Mouse (Mus musculus) embryonic stem cell, embryonic (primary cell): ENCODE measurements around the gene Xab2.

ENCODE experiments used
- CTCF ChIA-PET, 4 experiments: fragments of 300-600 bp in 2 of 4; fragments of 350-600 bp in 2 of 4; sonication (Branson Sonifier 250); formaldehyde crosslinking; loops; one replicate each; lab custom pipeline; 2022; ENCODE audit warnings: inconsistent platforms in 2 of 4; lab: Charles Lee
- POLR2A ChIA-PET, 4 experiments: fragments of 300-600 bp in 2 of 4; fragments of 350-600 bp in 2 of 4; sonication (Branson Sonifier 250); formaldehyde crosslinking; loops; one replicate each; lab custom pipeline; 2022; ENCODE audit warnings: antibody characterized with exemption in 4 of 4, inconsistent platforms in 1 of 4; lab: Charles Lee

Gene Xab2

DNA sequence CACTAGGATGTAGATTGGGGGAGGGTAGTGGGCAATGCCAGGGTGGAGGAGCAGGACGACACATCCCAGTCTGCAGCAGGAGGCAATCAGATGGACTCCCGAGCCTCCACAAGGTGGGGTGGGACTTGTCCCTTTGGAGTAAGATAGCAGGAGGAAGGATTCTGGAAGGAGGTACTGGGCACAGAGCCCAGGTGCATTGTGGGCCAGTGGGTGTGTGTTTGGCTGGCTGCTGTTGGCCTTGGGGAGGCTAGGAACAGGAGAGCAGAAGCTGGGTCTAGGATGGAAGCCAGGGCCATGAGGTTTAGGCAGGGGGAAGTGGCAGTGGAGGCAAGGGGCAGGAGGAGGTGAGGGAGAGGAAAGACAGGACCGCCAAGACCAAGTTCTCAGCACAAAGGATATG, 27.6 kb downstream of the Xab2 start:
- ChIA-PET CTCF (no interaction called here), POLR2A (interaction anchor here in 2 of 4 experiments (0.6 to 1.4 kb wide), 4 partner anchors 14 to 79 kb away, joined by 3 to 4 read pairs (median 3); no protein-coding TSS in a partner anchor)

DNA sequence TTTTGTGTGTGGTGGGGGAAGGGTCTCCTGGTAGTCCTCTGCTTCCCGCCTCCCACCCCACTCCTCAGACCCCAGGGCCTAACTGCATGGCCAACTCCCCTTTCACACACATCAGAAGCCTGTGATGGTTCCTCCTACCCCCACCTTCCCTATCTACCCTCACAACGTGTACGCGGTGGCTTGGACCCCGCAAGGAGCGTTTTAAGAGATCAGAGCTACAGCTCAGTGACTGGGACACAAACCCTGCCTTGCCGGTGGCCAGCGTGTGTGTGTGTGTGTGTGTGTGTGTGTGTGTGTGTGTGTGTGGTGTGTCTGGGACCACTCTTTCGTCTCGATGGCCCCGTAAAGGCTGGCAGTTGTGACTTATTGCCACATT, 32.9 kb downstream of the Xab2 start:
- ChIA-PET CTCF (interaction anchor here in 3 of 4 experiments (0.6 to 2.9 kb wide), 9 partner anchors 9 to 149 kb away, joined by 3 to 10 read pairs (median 4); partner anchors contain the start of genes Trappc5 (in 2 of the 3) and Fcor (in 1 of the 3)), POLR2A (interaction anchor here (0.6 to 4.4 kb wide), 50 partner anchors 9 to 93 kb away, joined by 3 to 71 read pairs (median 5); partner anchors contain the start of genes Pet100 (in 3 of the 4), Xab2 (in 3 of the 4), C330021F23Rik (in 2 of the 4) and Pnpla6 (in 2 of the 4))

DNA sequence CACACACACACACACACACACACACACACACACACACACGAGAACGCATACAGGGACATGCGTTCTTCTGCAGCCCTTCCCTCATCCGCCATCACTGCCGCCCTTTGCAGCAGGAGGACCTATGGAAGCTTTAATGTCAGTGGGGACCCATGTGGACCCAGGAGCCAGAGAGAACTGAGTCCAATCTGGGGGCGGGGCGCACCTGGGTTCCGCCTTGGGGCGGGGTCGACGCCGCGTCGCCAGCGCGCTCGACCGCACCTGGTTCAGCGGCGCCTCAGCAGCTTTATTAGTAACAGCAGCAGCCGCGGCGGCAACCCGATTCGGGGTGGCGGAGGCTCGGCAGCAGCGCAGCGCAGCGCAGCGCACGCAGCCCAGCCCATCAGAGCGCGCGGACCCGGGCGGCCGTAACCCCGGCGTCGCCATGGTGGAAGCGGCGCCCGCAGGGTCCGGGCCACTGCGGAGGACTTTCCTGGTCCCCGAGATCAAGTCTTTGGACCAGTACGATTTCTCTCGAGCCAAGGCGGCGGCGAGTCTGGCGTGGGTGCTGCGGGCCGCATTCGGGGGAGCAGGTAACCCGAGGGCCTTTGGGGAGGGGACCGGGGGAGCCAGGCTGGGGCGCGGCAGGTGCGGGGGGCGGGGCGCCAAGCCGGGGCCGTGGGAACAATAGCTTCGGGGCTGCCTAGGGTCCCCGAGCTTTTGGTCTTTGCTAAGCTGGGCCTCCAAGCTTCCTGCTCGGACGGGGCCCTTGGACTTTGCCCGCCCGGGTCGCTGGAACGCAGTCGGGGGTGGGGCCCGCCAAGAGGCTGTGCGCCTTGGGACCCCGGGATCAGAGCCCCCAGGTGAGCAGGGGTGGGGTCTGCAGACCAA, 33.5 kb downstream of the Xab2 start:
- ChIA-PET POLR2A (interaction anchor here (0.6 to 4.4 kb wide), 69 partner anchors 8 to 545 kb away, joined by 3 to 71 read pairs (median 4); partner anchors contain the start of genes C330021F23Rik (in 3 of the 4), Mcoln1 (in 3 of the 4), Pet100 (in 3 of the 4) and Xab2 (in 3 of the 4)), CTCF (interaction anchor here in 3 of 4 experiments (0.6 to 2.9 kb wide), 13 partner anchors 10 to 149 kb away, joined by 3 to 10 read pairs (median 5); partner anchors contain the start of genes Trappc5 (in 2 of the 3) and Fcor (in 1 of the 3))

DNA sequence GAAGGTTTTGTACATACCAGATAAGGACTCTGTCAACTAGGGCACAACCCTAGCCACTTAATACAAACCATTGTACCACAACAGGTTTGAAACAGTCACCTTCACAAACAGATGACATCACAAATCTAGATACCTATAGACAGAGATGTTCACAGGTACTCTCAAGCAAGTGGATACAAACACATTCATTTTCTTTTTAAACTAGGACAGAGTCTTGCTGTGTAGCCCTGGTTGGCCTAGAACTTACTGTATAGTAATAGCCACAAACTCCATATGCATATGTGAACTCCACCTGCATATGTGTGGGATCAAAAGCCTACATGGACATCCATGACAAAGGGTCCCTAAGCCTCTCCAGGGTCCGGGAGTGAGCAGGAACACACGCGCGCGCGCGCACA, 34.1 kb downstream of the Xab2 start, which contains the start of gene Camsap3:
Gene Camsap3 (plus strand): TSS at position 301 of the 398 bp plus-strand sequence.
- POLR2A ChIA-PET = interaction anchor here (0.5 to 4.4 kb wide), 51 partner anchors 8 to 199 kb away, joined by 3 to 71 read pairs (median 4); partner anchors contain the start of genes C330021F23Rik (in 3 of the 4), Mcoln1 (in 3 of the 4), Fcor (in 1 of the 4) and Pet100 (in 1 of the 4)
- CTCF ChIA-PET = interaction anchor here in 3 of 4 experiments (0.7 to 2.9 kb wide), 7 partner anchors 9 to 89 kb away, joined by 3 to 10 read pairs (median 5); partner anchors contain the start of gene Trappc5 (in 2 of the 3)

DNA sequence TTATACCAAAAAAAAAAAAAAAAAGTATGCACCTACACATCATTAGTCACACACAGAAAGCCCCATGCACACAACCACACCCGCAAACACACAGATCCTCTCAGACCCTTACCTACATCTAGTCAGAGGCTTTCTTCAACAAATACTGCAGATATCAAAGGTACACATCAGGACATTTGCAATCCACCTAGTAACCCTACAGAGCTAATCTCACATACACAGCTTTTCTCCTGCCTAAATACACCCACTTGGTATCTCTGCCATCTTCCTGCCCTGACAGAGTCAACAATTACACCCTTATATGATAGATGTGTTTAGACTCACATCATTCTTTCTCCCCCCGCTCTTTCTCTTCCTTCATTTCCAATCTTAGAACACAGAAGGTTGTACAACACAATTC, 34.7 kb downstream of the Xab2 start:
- ChIA-PET CTCF (interaction anchor here in 1 of 4 experiments (1.3 to 2.9 kb wide), 2 partner anchors 9 to 90 kb away, joined by 3 to 10 read pairs; partner anchors contain the start of gene Trappc5), POLR2A (interaction anchor here in 3 of 4 experiments (0.5 to 4.4 kb wide), 9 partner anchors 8 to 111 kb away, joined by 3 to 71 read pairs (median 20); partner anchors contain the start of genes C330021F23Rik (in 2 of the 3) and Retn (in 1 of the 3))

DNA sequence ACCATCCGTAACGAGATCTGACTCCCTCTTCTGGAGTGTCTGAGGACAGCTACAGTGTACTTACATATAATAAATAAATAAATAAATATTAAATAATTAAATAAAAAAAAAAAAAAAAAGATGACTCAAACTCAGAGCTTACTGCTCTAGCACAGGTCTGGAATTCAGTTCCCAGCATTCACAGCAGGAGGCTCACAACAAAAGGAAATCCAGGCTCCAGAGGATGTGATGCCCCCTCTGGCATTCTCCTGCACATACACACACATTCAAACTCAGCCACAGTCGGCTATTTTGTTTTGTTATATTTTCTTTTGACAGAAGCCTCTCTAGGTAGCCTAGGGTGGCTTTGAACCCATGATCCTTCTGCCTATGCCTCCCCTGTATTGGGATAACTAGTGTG, 39.2 kb downstream of the Xab2 start:
- ChIA-PET CTCF (interaction anchor here in 3 of 4 experiments (0.6 to 0.9 kb wide), 5 partner anchors 11 to 90 kb away, joined by 3 to 5 read pairs (median 3); no protein-coding TSS in a partner anchor), POLR2A (interaction anchor here in 3 of 4 experiments (0.7 to 5.0 kb wide), 7 partner anchors 10 to 66 kb away, joined by 3 to 71 read pairs (median 19); partner anchors contain the start of gene C330021F23Rik (in 1 of the 3))

DNA sequence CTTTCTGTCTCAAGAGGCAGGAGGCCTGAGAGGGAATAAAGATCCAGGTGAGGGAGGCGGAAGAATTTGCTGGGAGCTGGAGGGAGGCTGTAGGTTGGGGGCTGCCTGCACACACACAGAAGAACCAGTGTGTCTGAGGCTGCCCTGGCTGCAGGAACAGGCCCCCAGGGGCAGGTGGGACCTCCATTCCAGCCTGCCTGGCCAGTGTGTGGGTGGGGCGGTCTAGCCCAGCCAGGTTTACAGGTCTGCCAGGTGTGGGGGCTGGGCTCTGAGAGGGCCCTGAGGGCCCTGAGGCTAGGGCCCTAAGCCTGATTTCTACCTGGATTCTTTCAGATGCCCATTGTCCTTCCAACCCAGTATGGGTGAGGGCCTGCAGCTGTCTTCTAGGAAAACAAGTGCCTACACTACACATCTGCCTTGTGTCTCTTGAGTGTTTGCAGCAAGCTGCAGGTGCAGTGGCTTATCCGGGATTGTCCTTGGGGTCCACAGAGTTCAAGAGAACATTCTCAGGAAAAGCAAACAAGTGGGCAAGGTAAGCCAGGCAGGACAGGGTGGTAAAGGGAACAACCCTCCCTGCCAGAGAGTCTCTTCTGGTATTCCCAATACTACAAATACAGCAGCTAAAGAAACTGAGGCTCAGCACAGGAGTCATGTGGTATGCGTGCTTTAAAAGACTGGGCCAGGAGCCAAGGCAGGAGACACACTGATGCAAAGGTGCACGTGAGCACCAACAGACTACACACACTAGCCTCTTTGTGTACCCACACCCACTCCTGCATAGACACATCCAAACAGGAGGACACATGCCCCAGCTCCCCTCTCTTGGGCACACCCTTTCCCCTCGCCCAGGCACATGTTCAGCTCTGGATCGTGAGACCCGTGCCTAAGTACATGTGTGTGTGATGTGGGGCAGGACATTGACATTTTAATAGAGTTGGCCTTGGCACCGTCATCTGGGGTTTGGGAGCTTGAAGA, 41.4 kb downstream of the Xab2 start:
- POLR2A ChIA-PET = interaction anchor here (0.5 to 5.0 kb wide), 51 partner anchors 8 to 659 kb away, joined by 3 to 71 read pairs (median 4); partner anchors contain the start of genes C330021F23Rik (in 3 of the 4), Camsap3 (in 2 of the 4), Trappc5 (in 2 of the 4) and Fcor (in 1 of the 4)
- CTCF ChIA-PET = interaction anchor here in 2 of 4 experiments (0.6 to 1.2 kb wide), 4 partner anchors 20 to 97 kb away, joined by 3 to 4 read pairs (median 4); partner anchors contain the start of gene Trappc5 (in 1 of the 2)

DNA sequence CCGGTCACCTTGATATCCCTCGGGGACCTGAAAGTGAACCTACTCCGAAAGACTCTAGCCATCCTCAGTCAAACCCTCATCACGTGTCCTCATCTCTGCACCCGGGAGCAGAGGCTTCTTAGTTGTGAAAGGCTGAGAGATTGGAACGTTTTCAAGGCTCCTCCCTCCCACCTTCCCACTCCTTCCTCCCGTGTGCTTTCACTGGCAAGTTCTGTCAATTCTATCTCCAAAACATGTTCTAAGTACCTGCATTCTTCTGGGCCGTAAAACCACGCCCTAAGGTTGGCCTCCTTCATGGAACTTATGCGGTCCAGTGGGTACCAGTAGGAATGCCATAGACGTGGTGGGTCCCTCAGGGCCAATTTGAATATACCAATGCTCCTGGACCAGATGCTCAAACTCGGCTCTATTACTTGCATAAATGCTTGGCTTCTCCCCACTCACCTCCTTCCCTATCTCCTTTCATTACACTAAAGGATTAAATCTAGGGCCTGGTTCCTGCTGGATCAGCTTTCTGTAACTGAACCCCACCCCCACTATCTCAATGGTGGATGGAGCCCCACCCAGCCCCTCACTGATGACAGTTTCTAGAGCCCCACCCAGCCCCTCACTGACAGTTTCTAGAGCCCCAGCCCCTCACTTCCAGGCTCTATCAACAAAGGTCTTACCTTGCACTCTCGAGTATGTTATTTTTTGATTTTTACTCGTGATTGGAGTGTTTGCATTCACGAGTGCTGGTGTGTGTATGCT, 44.7 kb downstream of the Xab2 start:
- CTCF ChIA-PET = interaction anchor here in 2 of 4 experiments (0.6 to 1.3 kb wide), 3 partner anchors 16 to 356 kb away, joined by 3 to 6 read pairs (median 3); no protein-coding TSS in a partner anchor
- POLR2A ChIA-PET = interaction anchor here in 3 of 4 experiments (0.6 to 3.3 kb wide), 19 partner anchors 9 to 181 kb away, joined by 3 to 50 read pairs (median 4); partner anchors contain the start of genes C330021F23Rik (in 2 of the 3), Camsap3 (in 2 of the 3) and Pnpla6 (in 1 of the 3)

DNA sequence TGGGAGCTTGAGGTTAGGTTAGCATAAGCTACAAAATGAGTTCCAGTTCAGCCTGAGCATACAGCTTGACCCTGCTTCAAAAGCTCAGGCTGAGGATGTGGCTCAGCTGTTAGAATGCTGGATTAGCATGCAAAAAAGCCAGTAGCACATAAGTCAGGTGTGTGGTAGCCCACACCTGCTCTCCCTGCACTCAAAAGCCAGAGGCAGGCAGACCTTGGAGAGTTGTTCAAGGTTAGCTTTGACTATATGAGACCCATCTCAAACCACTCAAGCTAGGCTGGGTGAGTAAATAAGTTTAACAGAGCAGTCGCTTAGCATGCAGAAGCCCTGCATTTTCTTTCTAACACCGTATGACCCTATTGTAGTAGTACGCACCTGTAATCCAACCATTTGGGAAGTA, 46.6 kb downstream of the Xab2 start:
- POLR2A ChIA-PET = interaction anchor here (0.6 to 3.3 kb wide), 27 partner anchors 8 to 186 kb away, joined by 3 to 50 read pairs (median 5); partner anchors contain the start of genes Camsap3 (in 3 of the 4), Fcor (in 2 of the 4), Mcoln1 (in 2 of the 4) and Arhgef18 (in 1 of the 4)

DNA sequence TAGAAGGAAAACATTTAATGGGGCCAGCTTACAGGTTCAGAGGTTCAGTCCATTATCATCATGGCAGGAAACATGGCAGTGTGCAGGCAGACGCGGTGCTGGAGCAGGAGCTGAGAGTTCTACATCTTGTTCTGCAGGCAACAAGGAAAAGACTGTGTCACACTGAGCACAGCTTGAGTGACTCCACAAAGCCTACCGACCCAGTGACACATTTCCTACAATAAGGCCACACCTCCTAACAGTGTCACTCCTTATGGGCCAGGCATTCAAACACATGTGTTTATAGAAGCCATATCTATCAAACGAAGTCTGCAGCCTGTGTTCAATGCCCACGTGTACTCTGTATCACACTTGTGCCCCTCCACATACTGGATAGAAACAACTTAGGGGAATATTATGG, 51.3 kb downstream of the Xab2 start:
- CTCF ChIA-PET = no interaction called here

More for the DNA sequence above, 46.6 kb downstream of the Xab2 start:
- CTCF ChIA-PET = interaction anchor here in 3 of 4 experiments (0.6 to 1.2 kb wide), 9 partner anchors 15 to 222 kb away, joined by 3 to 8 read pairs (median 3); partner anchors contain the start of genes Fcor (in 2 of the 3) and Trappc5 (in 1 of the 3)

DNA sequence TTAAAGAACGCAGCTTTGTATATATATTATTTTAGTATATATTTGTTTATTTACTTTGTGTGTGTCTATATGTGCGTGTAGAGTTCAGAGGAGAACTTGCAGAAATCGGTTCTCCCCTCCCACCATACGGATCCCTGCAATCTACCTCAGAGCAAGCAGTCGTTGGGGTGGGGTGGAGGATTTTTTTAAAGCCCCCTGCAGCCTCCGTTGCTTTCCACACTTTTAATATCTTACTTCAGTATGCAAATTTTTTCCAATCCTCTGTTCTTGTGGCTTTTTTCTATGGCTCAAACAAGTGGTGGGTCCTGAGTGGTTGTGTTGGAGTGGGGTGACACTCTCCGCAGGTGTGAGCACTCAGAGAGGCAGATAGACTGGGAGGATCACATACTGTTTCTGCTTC, 52.7 kb downstream of the Xab2 start:
- CTCF ChIA-PET = interaction anchor here in 2 of 4 experiments (0.7 to 2.1 kb wide), 5 partner anchors 9 to 108 kb away, joined by 4 to 10 read pairs (median 6); partner anchors contain the start of genes Fcor (in 2 of the 2) and Trappc5 (in 1 of the 2)
- POLR2A ChIA-PET = interaction anchor here (0.5 to 3.6 kb wide), 57 partner anchors 8 to 724 kb away, joined by 3 to 58 read pairs (median 6); partner anchors contain the start of genes Fcor (in 3 of the 4), Pet100 (in 3 of the 4), Xab2 (in 3 of the 4) and Mcoln1 (in 2 of the 4)

More for the DNA sequence above, 51.3 kb downstream of the Xab2 start:
- POLR2A ChIA-PET = interaction anchor here in 2 of 4 experiments (1.0 kb wide), 2 partner anchors 10 to 11 kb away, joined by 3 read pairs; no protein-coding TSS in a partner anchor

DNA sequence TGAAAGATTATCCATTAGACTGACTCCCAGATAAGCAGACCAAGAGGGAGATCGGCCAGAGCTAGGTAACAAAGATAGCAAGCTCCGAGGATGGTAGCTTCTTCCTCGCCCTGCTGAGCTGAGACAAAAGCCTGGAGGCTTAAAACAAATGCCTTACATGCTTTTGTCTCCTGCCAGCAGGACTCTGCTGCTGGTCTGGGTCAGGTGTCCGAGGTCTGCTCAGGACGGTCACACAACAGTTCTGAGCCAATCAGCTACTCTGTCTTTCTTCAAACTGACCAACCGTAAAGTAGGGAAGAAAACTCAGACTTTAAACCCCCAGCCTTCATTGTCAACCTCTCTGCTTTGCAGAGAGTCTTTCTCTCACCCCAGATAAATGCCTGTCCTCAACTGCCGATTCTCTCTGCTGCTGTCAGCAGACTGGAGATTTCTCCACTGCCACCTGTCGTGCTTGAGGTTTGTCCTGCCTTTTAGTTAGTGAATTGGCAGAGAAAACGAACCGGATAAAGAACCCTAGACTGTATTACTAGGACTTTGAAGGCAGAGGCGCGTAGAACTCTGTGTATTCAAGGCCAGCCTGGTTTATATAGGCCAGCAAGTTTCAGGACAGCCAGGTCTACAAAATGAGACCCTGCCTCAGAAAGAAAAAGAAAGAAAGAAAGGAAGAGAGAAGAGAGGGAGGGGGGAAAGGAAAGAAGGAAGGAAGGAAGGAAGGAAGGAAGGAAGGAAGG, 53.3 kb downstream of the Xab2 start, which contains the start of gene C330021F23Rik:
Gene C330021F23Rik (plus strand): TSS at position 350 of the 731 bp plus-strand sequence.
- CTCF ChIA-PET = interaction anchor here (0.6 to 2.1 kb wide), 10 partner anchors 8 to 144 kb away, joined by 3 to 10 read pairs (median 4); partner anchors contain the start of genes Fcor (in 3 of the 4) and Trappc5 (in 1 of the 4)
- POLR2A ChIA-PET = interaction anchor here (0.5 to 3.6 kb wide), 84 partner anchors 8 to 947 kb away, joined by 3 to 58 read pairs (median 4); partner anchors contain the start of genes Camsap3 (in 3 of the 4), Fcor (in 3 of the 4), Pet100 (in 3 of the 4) and Xab2 (in 3 of the 4)
